Mouse (Mus musculus): ENCODE data around the gene Ghrl.
"Not testable (repeated sequence)": the region's sequence is repeated elsewhere in the genome, so short reads cannot be mapped to it uniquely, and the experiment has no call there.

The Ghrl gene

GRCm38 (mm10) chr6:113681271-113681670 is 38.4 kb downstream of the Ghrl start:
- CTCF ChIA-PET, result interaction anchor here in 3 of 4 experiments (0.6 to 2.2 kb wide), 12 partner anchors 8 to 73 kb away, joined by 3 to 9 read pairs (median 4); partner anchors contain the start of genes Tatdn2 (in 3 of the 3) and Irak2 (in 2 of the 3)
- POLR2A ChIA-PET, result interaction anchor here in 3 of 4 experiments (0.6 to 4.6 kb wide), 13 partner anchors 9 to 334 kb away, joined by 3 to 37 read pairs (median 5); partner anchors contain the start of genes Tatdn2 (in 2 of the 3) and Irak2 (in 1 of the 3)

GRCm38 (mm10) chr6:113679993-113680566 is 39.6 kb downstream of the Ghrl start:
- POLR2A ChIA-PET, result interaction anchor here in 3 of 4 experiments (0.6 to 4.6 kb wide), 5 partner anchors 10 to 68 kb away, joined by 3 to 31 read pairs (median 13); partner anchors contain the start of gene Tatdn2 (in 1 of the 3)
- CTCF ChIA-PET, result no interaction called here

GRCm38 (mm10) chr6:113678246-113679012 is 41.3 kb downstream of the Ghrl start:
- ChIA-PET CTCF (interaction anchor here in 3 of 4 experiments (0.6 to 1.1 kb wide), 5 partner anchors 12 to 305 kb away, joined by 3 to 6 read pairs (median 4); partner anchors contain the start of genes Irak2 (in 1 of the 3) and Tatdn2 (in 1 of the 3)), POLR2A (interaction anchor here in 3 of 4 experiments (0.6 to 7.2 kb wide), 17 partner anchors 8 to 237 kb away, joined by 3 to 37 read pairs (median 5); partner anchors contain the start of genes Tatdn2 (in 3 of the 3), Irak2 (in 1 of the 3) and Jagn1 (in 1 of the 3))

- ChIA-PET POLR2A (interaction anchor here (0.6 to 7.2 kb wide), 27 partner anchors 10 to 236 kb away, joined by 3 to 37 read pairs (median 4); partner anchors contain the start of genes Tatdn2 (in 3 of the 4), Irak2 (in 2 of the 4) and Fancd2os (in 1 of the 4)), CTCF (interaction anchor here in 2 of 4 experiments (0.9 to 2.6 kb wide), 3 partner anchors 37 to 39 kb away, joined by 4 to 13 read pairs (median 6); partner anchors contain the start of gene Irak2 (in 2 of the 2))
Measured at GRCm38 (mm10) chr6:113677070-113677734, 42.5 kb downstream of the Ghrl start.

GRCm38 (mm10) chr6:113675991-113676390 is 43.7 kb downstream of the Ghrl start:
- ChIA-PET CTCF (interaction anchor here in 3 of 4 experiments (0.7 to 2.6 kb wide), 5 partner anchors 10 to 38 kb away, joined by 3 to 13 read pairs (median 4); partner anchors contain the start of gene Irak2 (in 2 of the 3)), POLR2A (interaction anchor here in 3 of 4 experiments (0.6 to 7.2 kb wide), 24 partner anchors 8 to 638 kb away, joined by 3 to 37 read pairs (median 6); partner anchors contain the start of genes Tatdn2 (in 3 of the 3), Fancd2os (in 1 of the 3) and Irak2 (in 1 of the 3))

- ChIA-PET CTCF (interaction anchor here in 3 of 4 experiments (0.7 to 2.6 kb wide), 6 partner anchors 11 to 37 kb away, joined by 3 to 13 read pairs (median 3); partner anchors contain the start of gene Irak2 (in 2 of the 3)), POLR2A (interaction anchor here (0.6 to 7.2 kb wide), 19 partner anchors 7 to 260 kb away, joined by 3 to 37 read pairs (median 5); partner anchors contain the start of genes Tatdn2 (in 3 of the 4), Irak2 (in 2 of the 4) and Fancd2os (in 1 of the 4))
Measured at GRCm38 (mm10) chr6:113675234-113675633, 44.4 kb downstream of the Ghrl start.

GRCm38 (mm10) chr6:113672989-113673388 is 46.7 kb downstream of the Ghrl start:
- ChIA-PET POLR2A (interaction anchor here (0.6 to 7.2 kb wide), 16 partner anchors 10 to 291 kb away, joined by 3 to 37 read pairs (median 4); partner anchors contain the start of genes Irak2 (in 2 of the 4) and Tatdn2 (in 2 of the 4)), CTCF (interaction anchor here in 2 of 4 experiments (0.5 to 2.4 kb wide), 6 partner anchors 9 to 79 kb away, joined by 3 to 10 read pairs (median 4); partner anchors contain the start of gene Irak2 (in 1 of the 2))

GRCm38 (mm10) chr6:113672029-113672428 is 47.7 kb downstream of the Ghrl start:
- POLR2A ChIA-PET, result not testable (repeated sequence)
- CTCF ChIA-PET, result interaction anchor here in 1 of 4 experiments (1.2 to 1.8 kb wide), 2 partner anchors 10 to 34 kb away, joined by 3 to 11 read pairs; partner anchors contain the start of gene Irak2

GRCm38 (mm10) chr6:113669821-113670220 is 49.9 kb downstream of the Ghrl start:
- POLR2A ChIA-PET, result interaction anchor here in 3 of 4 experiments (0.6 to 2.4 kb wide), 6 partner anchors 9 to 70 kb away, joined by 3 to 16 read pairs (median 6); partner anchors contain the start of genes Fancd2os (in 1 of the 3) and Irak2 (in 1 of the 3)
- CTCF ChIA-PET, result no interaction called here

- ChIA-PET CTCF (interaction anchor here in 2 of 4 experiments (1.1 to 1.3 kb wide), 2 partner anchors 30 kb away, joined by 3 to 8 read pairs; partner anchors contain the start of gene Irak2 (in 2 of the 2)), POLR2A (interaction anchor here in 2 of 4 experiments (0.7 to 2.6 kb wide), 8 partner anchors 7 to 374 kb away, joined by 3 to 10 read pairs (median 4); partner anchors contain the start of genes Atp2b2 (in 1 of the 2) and Tatdn2 (in 1 of the 2))
Measured at GRCm38 (mm10) chr6:113668287-113669154, 51.2 kb downstream of the Ghrl start.

- POLR2A ChIA-PET, result interaction anchor here in 2 of 4 experiments (0.6 to 2.6 kb wide), 11 partner anchors 8 to 429 kb away, joined by 3 to 10 read pairs (median 4); partner anchors contain the start of genes Atp2b2 (in 1 of the 2) and Tatdn2 (in 1 of the 2)
- CTCF ChIA-PET, result interaction anchor here in 3 of 4 experiments (0.6 to 1.3 kb wide), 4 partner anchors 23 to 29 kb away, joined by 3 to 8 read pairs (median 3); partner anchors contain the start of gene Irak2 (in 3 of the 3)
Measured at GRCm38 (mm10) chr6:113667611-113668122, 52.0 kb downstream of the Ghrl start.
